Mouse (Mus musculus): ENCODE measurements around the gene Chd9. TPM values are rescaled to one million over a fixed set of nuclear protein-coding genes. Genes with fewer than 3 reads are reported as not detected.
A peak's percentile ranks its signal among the peaks of the same experiment; 100 is the strongest.
"Not testable (repeated sequence)": the region's sequence is repeated elsewhere in the genome, so short reads cannot be mapped to it uniquely, and the experiment has no call there.

The Chd9 gene
- polyA plus RNA-seq, 1 experiment: 2,387 TPM

- no peak for DNase-seq (ENCODE audit: low read depth)
These were observed 79.8 kb downstream of the Chd9 start for GRCm38 (mm10) chr8:90907848-90908551.

GRCm38 (mm10) chr8:90908580-90909471 is 80.7 kb downstream of the Chd9 start:
- no peak for DNase-seq (ENCODE audit: low read depth)

- DNase-seq (ENCODE audit: low read depth): no peak
These were observed 95.2 kb downstream of the Chd9 start for GRCm38 (mm10) chr8:90923158-90923905.

DNA sequence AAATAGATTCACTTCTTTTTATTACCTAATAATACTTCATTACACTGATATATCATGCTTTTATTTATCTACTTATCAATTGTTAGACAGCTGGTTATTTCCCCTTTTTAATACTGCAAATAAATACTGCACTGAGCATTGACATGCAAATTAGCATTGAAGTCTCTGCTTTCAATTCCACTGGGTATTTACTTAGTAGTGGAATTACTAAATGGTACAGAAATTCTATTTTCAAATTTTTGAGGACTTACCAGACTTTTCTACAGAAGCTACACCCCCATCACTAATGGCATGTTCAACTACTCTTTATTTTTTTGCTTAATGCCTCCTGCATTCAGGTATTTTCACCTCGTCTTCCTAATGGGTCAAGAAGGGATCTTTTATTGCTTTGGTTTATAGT is 100.3 kb downstream of the Chd9 start:
- DNase-seq (ENCODE audit: low read depth): no peak

- not testable (repeated sequence) for DNase-seq (ENCODE audit: low read depth)
These were observed 102.0 kb downstream of the Chd9 start for GRCm38 (mm10) chr8:90930125-90930524.

GRCm38 (mm10) chr8:90932934-90933333 is 104.8 kb downstream of the Chd9 start:
- no peak for DNase-seq (ENCODE audit: low read depth)

GRCm38 (mm10) chr8:90934786-90935185 is 106.6 kb downstream of the Chd9 start:
- no peak for DNase-seq (ENCODE audit: low read depth)

DNA sequence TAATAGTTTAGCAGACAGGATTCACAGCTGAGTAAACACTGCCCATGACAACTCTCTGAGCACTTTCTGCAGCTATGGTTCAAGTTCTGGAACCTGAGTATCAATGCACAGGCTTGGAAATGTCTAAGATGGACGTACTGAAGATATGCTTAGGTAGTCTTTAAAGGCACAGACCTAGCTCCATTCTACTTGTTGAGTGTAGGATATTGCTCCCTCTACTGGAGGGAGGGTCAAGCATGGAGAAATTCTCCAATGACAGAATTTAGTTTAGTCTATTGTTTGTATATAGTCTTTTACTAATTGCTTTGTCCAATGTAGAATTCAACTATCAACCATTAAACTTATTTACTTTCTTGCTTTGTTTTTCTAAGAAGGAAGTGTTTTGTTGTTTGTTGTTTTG is 108.7 kb downstream of the Chd9 start:
- no peak for DNase-seq (ENCODE audit: low read depth)

GRCm38 (mm10) chr8:90938352-90938930 is 110.3 kb downstream of the Chd9 start:
- no peak for DNase-seq (ENCODE audit: low read depth)

GRCm38 (mm10) chr8:90939867-90940266 is 111.7 kb downstream of the Chd9 start:
- no peak for DNase-seq (ENCODE audit: low read depth)

DNA sequence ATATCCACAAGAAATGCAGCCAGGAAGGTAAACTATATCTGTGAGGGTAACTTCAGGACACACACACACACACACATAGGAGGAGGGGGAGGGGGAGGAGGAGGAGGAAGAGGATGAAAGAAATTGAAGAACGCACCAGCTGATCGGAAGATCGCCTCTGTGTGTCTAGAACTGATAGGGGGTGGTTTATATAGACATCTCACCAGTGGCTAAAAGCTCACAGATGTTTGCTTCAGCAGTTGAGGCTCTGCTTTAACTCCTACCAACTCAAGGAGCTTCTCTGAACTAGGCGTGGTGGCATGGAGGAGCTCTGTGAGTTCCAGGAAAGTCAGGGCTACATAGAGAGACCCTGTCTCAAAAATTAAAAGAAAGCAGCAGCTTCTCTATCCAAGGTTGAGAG is 115.6 kb downstream of the Chd9 start:
- no peak for DNase-seq (ENCODE audit: low read depth)

GRCm38 (mm10) chr8:90954802-90955760 is 126.9 kb downstream of the Chd9 start:
- DNase-seq (ENCODE audit: low read depth): peak; percentile 56

GRCm38 (mm10) chr8:90955761-90956136 is 127.6 kb downstream of the Chd9 start:
- DNase-seq (ENCODE audit: low read depth): no peak

GRCm38 (mm10) chr8:90956390-90956789 is 128.2 kb downstream of the Chd9 start:
- no peak for DNase-seq (ENCODE audit: low read depth)

GRCm38 (mm10) chr8:90957711-90958110 is 129.6 kb downstream of the Chd9 start:
- DNase-seq (ENCODE audit: low read depth): no peak

DNA sequence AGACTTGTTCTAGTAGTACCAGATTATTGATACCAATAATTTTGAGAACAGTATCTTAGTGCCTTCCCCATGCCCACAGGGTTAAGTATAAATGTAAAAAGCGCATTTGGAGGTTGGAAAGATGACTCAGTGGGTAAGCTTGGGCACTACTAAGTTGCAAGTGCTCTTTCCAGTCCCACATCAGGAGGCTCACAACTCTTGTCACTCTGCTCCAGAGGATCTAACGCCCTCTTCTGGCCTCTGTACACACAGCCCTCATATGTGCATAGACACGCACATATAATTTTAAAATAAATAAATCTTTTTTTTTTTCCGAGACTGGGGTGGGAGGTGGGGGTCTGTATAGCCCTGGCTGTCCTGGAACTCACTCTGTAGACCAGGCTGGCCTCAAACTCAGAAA is 131.6 kb downstream of the Chd9 start:
- no peak for DNase-seq (ENCODE audit: low read depth)

DNA sequence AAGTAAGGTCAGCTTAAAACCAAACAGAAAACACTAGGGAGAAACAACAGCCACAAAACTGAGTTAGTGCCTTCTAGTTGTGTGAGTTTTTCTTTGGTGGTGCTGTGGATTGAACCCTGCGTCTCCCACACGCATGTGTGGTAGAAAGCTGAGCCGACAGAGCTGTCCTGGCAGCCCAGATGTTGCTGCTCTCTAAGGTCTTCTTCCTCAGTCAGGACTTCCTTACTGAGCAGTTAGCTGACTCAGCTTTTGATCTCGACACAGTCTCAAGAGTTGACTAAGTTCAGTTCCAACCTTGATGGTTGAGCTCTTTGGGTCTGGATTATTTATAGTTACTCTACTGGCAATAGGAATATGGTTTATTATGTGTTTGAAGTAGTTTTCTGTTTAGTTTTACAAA is 133.5 kb downstream of the Chd9 start:
- no peak for DNase-seq (ENCODE audit: low read depth)

DNA sequence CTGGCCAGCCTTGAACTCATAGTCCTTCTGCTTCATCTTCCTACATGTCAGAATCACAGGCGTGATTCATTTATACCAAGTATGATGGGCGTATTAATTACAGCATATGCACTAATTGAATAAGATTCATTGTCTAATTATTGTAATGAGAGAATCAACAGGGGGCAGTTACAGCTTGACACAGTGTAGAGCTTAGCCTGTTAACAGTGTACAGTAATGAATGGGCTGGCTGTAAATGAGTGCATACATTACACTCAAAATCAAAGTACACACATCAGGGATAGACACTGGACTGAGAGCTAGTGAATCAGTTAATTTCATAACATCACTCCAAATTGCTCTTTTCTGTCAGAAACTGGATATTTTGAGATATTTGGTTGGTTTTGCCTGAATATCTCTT is 135.9 kb downstream of the Chd9 start:
- DNase-seq (ENCODE audit: low read depth): no peak

- DNase-seq (ENCODE audit: low read depth): no peak
These were observed 137.5 kb downstream of the Chd9 start for GRCm38 (mm10) chr8:90965467-90966170.

DNA sequence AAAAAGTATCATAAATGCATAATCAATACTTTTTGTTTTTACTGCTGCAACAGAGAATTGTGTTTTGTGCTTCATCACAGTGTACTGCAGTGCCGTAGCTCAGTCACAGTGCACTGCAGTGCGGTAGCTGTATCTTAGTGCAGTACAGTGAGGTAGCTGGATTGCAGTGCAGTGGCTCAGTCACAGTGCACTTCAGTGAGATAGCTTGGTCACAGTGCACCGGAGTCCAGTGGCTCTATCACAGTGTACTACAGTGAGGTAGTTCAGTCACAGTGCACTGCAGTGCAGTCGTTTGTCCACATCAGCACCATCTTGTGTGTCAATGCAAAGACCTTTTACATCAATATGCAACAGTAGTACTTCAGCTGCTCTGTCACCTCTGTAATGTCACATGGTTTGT is 140.2 kb downstream of the Chd9 start:
- DNase-seq (ENCODE audit: low read depth): no peak

Data from gonadal fat pad, adult 2 months (tissue).